Mouse (Mus musculus) MEL (cell line): ENCODE measurements at regions not wholly inside any gene's neighbourhood (a gene's known extent, or its start where the extent isn't known, plus 50 kb on each side); places are given as distances from the start of the nearest gene placed in this dataset.

Source experiments
- CTCF ChIP-seq, 3 experiments: IDR thresholded peaks in 2 of 3; conservative IDR thresholded peaks in 1 of 3; 2 replicates each; pipeline ENCODE4 v1.5.1; 2011 to 2012; ENCODE audit warnings: low read length in 3 of 3, low read depth in 2 of 3, mild to moderate bottlenecking in 2 of 3, improper control_type of control experiment in 1 of 3, inconsistent platforms in 1 of 3, mixed read lengths in 1 of 3, moderate library complexity in 1 of 3; ENCODE audit not compliant: control insufficient read depth in 1 of 3, insufficient read depth in 1 of 3, poor library complexity in 1 of 3, severe bottlenecking in 1 of 3
- JUND ChIP-seq: IDR thresholded peaks from 2 replicates; pipeline ENCODE4 v1.6.1; 2011; ENCODE audit warnings: low read depth, mild to moderate bottlenecking, improper control_type of control experiment, low read length
- MYB ChIP-seq: IDR thresholded peaks from 2 replicates; pipeline ENCODE4 v1.6.1; 2011; ENCODE audit warnings: mild to moderate bottlenecking, low read depth, low read length, improper control_type of control experiment

DNA sequence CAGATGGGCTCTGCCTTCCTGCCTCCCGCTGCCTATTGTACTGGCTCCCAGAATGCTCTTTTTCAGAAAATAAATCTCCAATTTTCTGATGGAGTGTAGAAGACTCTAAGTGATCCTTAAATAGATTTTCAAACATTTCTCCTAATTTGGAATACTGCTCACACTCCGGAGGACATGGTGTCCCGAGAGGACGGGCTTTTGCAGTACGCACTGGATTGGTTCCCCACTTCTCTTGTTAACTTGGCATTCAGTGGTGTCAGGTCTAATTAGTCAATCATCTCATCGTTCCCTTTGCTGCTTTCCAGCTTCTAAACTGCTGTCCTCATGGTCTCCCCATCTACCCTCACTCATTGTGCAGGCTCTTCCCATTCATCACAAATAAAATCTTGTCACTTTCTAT lies 529.5 kb upstream of the Gulo start:
- TF ChIP-seq JUND (no peak), CTCF (IDR thresholded peaks at IDR 0.05 in 2 of 3, conservative IDR thresholded peaks at IDR 0.05 in 1 of 3; ENCODE audit: control insufficient read depth in 1 of 3, insufficient read depth in 1 of 3, low read depth in 2 of 3, low read length in 3 of 3, poor library complexity in 1 of 3, severe bottlenecking in 1 of 3) (no peak), MYB (no peak)
